In genomic region chr19:55125456-55125855, GRCm38 (mm10) we compare ENCODE assay signal across 33 mouse cellular contexts. TPM values are rescaled to one million over a fixed set of nuclear protein-coding genes. Genes with fewer than 3 reads are reported as not detected.
DNase-seq lines count a peak whose midpoint lies in the region; ATAC-seq and TF ChIP-seq lines count a peak whose summit lies in the region.
"Had no signal": no experiment of that assay in that cellular context is flagged by ENCODE, and none has a peak within 500 bp of the region (broad histone marks: within the 10 kb centered on the region; RNA-seq: fewer than 3 reads in every experiment).

No protein-coding gene starts in this region.

- peak overlapping the region; percentile 57 for H3K4me2 ChIP-seq in liver, embryonic 11.5 days
- peak overlapping the region; percentile 70 for H3K4me2 ChIP-seq in liver, postnatal 0 days (ENCODE audit: low read depth, low read length)
- H3K4me2 ChIP-seq: embryonic facial prominence, embryonic 15.5 days; heart, embryonic 13.5 days; hindbrain, embryonic 14.5 days; limb, embryonic 15.5 days; midbrain, embryonic 15.5 days; neural tube, embryonic 13.5 days; stomach, embryonic 15.5 days had no signal

- H3K36me3 ChIP-seq in erythroblast, embryonic 14.5 days (ENCODE audit: control insufficient read depth): no peaks in the 10 kb centered on the region
- peaks cover 9% of the 10 kb centered on the region; the same call in 1 of the 2 replicates for H3K36me3 ChIP-seq in liver, adult 2 months (ENCODE audit: control insufficient read depth, insufficient read depth, low read length)
- no peaks in the 10 kb centered on the region for H3K36me3 ChIP-seq in liver, embryonic 11.5 days (ENCODE audit: control insufficient read depth, insufficient read depth, low read length)
- no peaks in the 10 kb centered on the region for H3K36me3 ChIP-seq in liver, postnatal 0 days (replicated peaks; ENCODE audit: insufficient read depth, low read length)
- H3K36me3 ChIP-seq: embryonic facial prominence, embryonic 15.5 days; forebrain, embryonic 10.5 days; heart, embryonic 13.5 days; limb, embryonic 15.5 days; midbrain, embryonic 15.5 days; neural tube, embryonic 13.5 days; stomach, embryonic 15.5 days had no signal

- no peak for TF ChIP-seq CTCF in liver, adult 2 months (IDR thresholded peaks at IDR 0.05; ENCODE audit: low read depth, low read length)
- no peak for TF ChIP-seq CTCF in liver, postnatal 0 days (IDR thresholded peaks at IDR 0.05; ENCODE audit: low read depth)

- H3K9me3 ChIP-seq in erythroblast, embryonic 14.5 days (ENCODE audit: control insufficient read depth, low read length): no peaks in the 10 kb centered on the region
- H3K9me3 ChIP-seq in liver, embryonic 11.5 days (ENCODE audit: control insufficient read depth, low read length): no peaks in the 10 kb centered on the region
- H3K9me3 ChIP-seq in liver, postnatal 0 days (ENCODE audit: low read length): no peaks in the 10 kb centered on the region
- H3K9me3 ChIP-seq: embryonic facial prominence, embryonic 15.5 days; forebrain, embryonic 10.5 days; heart, embryonic 13.5 days; limb, embryonic 15.5 days; midbrain, embryonic 15.5 days; neural tube, embryonic 13.5 days; stomach, embryonic 15.5 days had no signal

- peak; percentile 77 for DNase-seq in liver, adult 2 months (ENCODE audit: extremely low read depth, low read depth, low spot score)
- DNase-seq in liver: no peak
- DNase-seq in liver, embryonic 11.5 days (ENCODE audit: low spot score): no peak
- DNase-seq in liver, postnatal 0 days: no peak
- DNase-seq in right cerebral cortex, postnatal 36 days (ENCODE audit: low spot score in 2 of 2): no peak
- DNase-seq: adrenal gland, adult 8-10 months; cerebellum, adult 2 months; cerebellum, postnatal 36 days; forebrain, postnatal 0 days; gastrocnemius, postnatal 25 days; heart, adult 2 months; heart, postnatal 14 days; kidney, adult 9 months; kidney, postnatal 36 days; retina, postnatal 1 day; right cerebral cortex, postnatal 25 days; thymus, postnatal 36 days had no signal

- TF ChIP-seq EP300 in liver, postnatal 0 days (IDR thresholded peaks at IDR 0.05; ENCODE audit: low read depth): no peak

- WGBS in liver, adult 2 months: 17% methylated on average over 3 of the region's 3 CpGs
- WGBS in liver, embryonic 11.5 days: 72% methylated on average over 3 of the region's 3 CpGs
- WGBS in liver, postnatal 0 days (ENCODE audit: insufficient replicate concordance): 54% methylated on average over 3 of the region's 3 CpGs

- no peak for ATAC-seq in erythroblast, adult 5-6 weeks (replicated peaks; ENCODE audit: low FRiP score, poor library complexity, severe bottlenecking)
- no peak for ATAC-seq in liver, embryonic 11.5 days (replicated peaks; ENCODE audit: low FRiP score)
- no peak for ATAC-seq in liver, postnatal 0 days
- ATAC-seq: activated CD4-positive, CD25-positive, alpha-beta regulatory T cell, adult 4 months; forebrain, postnatal 0 days; inflammation-experienced regulatory T-cells, adult 6 months; midbrain, embryonic 15.5 days had no signal

- H3K4me1 ChIP-seq in erythroblast, embryonic 14.5 days (ENCODE audit: control insufficient read depth): 0 out of 2 replicates have a peak, but pooled peaks cover 2% of the 10 kb centered on the region
- peaks cover 38% of the 10 kb centered on the region for H3K4me1 ChIP-seq in liver, adult 2 months (ENCODE audit: control insufficient read depth, insufficient read depth, low read length)
- peaks cover 2% of the 10 kb centered on the region; the same call in 1 of the 2 replicates for H3K4me1 ChIP-seq in liver, embryonic 11.5 days (replicated peaks; ENCODE audit: control insufficient read depth, insufficient read depth, low read length)
- H3K4me1 ChIP-seq in liver, postnatal 0 days (ENCODE audit: insufficient read depth): peaks cover 17% of the 10 kb centered on the region; the same call in 1 of the 2 replicates
- H3K4me1 ChIP-seq: embryonic facial prominence, embryonic 15.5 days; stomach, embryonic 15.5 days had no signal

- H3K4me3 ChIP-seq in erythroblast, embryonic 14.5 days (replicated peaks): peak overlapping the region; percentile 48
- H3K4me3 ChIP-seq in liver, adult 2 months (ENCODE audit: insufficient read depth, low read depth, low read length): peak overlapping the region; percentile 82
- peak overlapping the region; percentile 36 for H3K4me3 ChIP-seq in liver, embryonic 11.5 days (ENCODE audit: low read depth, low read length)
- peak overlapping the region; percentile 42 for H3K4me3 ChIP-seq in liver, postnatal 0 days (ENCODE audit: low read depth, low read length)
- H3K4me3 ChIP-seq: embryonic facial prominence, embryonic 15.5 days; forebrain, embryonic 10.5 days; heart, adult 2 months; heart, embryonic 13.5 days; limb, embryonic 15.5 days; midbrain, embryonic 15.5 days; myocyte; neural tube, embryonic 13.5 days; stomach, embryonic 15.5 days had no signal

- H3K79me2 ChIP-seq in liver, adult 2 months (ENCODE audit: control insufficient read depth, insufficient read depth, low read length): peaks cover 36% of the 10 kb centered on the region

- peak overlapping the region; percentile 75 for H3K9ac ChIP-seq in liver, adult 2 months (ENCODE audit: low read depth, low read length)
- H3K9ac ChIP-seq in liver, embryonic 11.5 days (ENCODE audit: low read depth, low read length): no peak overlapping the region; the same call in 1 of the 2 replicates
- H3K9ac ChIP-seq in liver, postnatal 0 days (replicated peaks): peak overlapping the region; percentile 59
- H3K9ac ChIP-seq: embryonic facial prominence, embryonic 15.5 days; forebrain, postnatal 0 days; heart, embryonic 13.5 days; hindbrain, embryonic 14.5 days; limb, embryonic 15.5 days; midbrain, embryonic 15.5 days; neural tube, embryonic 13.5 days; stomach, embryonic 15.5 days had no signal

- H3K27me3 ChIP-seq in erythroblast, embryonic 14.5 days (ENCODE audit: control insufficient read depth): no peaks in the 10 kb centered on the region
- no peaks in the 10 kb centered on the region for H3K27me3 ChIP-seq in liver, adult 2 months (ENCODE audit: control insufficient read depth, insufficient read depth, low read length)
- H3K27me3 ChIP-seq in liver, embryonic 11.5 days (replicated peaks; ENCODE audit: control insufficient read depth, insufficient read depth, low read length): no peaks in the 10 kb centered on the region
- no peaks in the 10 kb centered on the region for H3K27me3 ChIP-seq in liver, postnatal 0 days (ENCODE audit: insufficient read depth, low read length)
- H3K27me3 ChIP-seq: embryonic facial prominence, embryonic 15.5 days; heart, embryonic 13.5 days; limb, embryonic 15.5 days; midbrain, embryonic 15.5 days; neural tube, embryonic 13.5 days; stomach, embryonic 15.5 days had no signal

- no peak for TF ChIP-seq POLR2A in liver, adult 2 months (IDR thresholded peaks at IDR 0.05; ENCODE audit: extremely low read depth, insufficient read depth, low read length)

- peak overlapping the region; percentile 96 for H3K27ac ChIP-seq in liver, adult 2 months (replicated peaks; ENCODE audit: insufficient read depth, low read depth, low read length)
- no peak overlapping the region for H3K27ac ChIP-seq in liver, embryonic 11.5 days (ENCODE audit: low read depth, low read length)
- H3K27ac ChIP-seq in liver, postnatal 0 days (ENCODE audit: low read depth): peak overlapping the region; percentile 81
- H3K27ac ChIP-seq: embryonic facial prominence, embryonic 15.5 days; forebrain, embryonic 10.5 days; heart, adult 2 months; heart, embryonic 13.5 days; hindbrain, embryonic 14.5 days; limb, embryonic 15.5 days; midbrain, embryonic 15.5 days; neural tube, embryonic 13.5 days; stomach, embryonic 15.5 days had no signal

RNA-seq across cellular contexts. Expression of gene Gpam, which starts 1.6 kb away (rescaled TPM):
- 0.04 and 0.05 TPM in 2 replicates for polyA plus RNA-seq in erythroblast, embryonic 14.5 days (2012)
- 0.38 and 1.0 TPM in 2 replicates for total RNA-seq in erythroblast, adult 5-6 weeks (2015; ENCODE audit: low replicate concordance)
- total RNA-seq in erythroblast, adult 5-6 weeks (2017; ENCODE audit: low replicate concordance): 1.7 and 1.9 TPM in 2 replicates
- 261 and 274 TPM in 2 replicates for total RNA-seq in liver, adult 2 months (2014; rRNA removed)
- polyA plus RNA-seq in liver, adult 2 months (2012; rRNA removed): 90.2 and 102 TPM in 2 replicates
- 36.3 and 42.2 TPM in 2 replicates for polyA plus RNA-seq in liver, embryonic 11.5 days (2014; fragmentation: Nextera tagmentation; extraction: Ambion mirVana)
- polyA plus RNA-seq in liver, postnatal 0 days (2015; fragmentation: Nextera tagmentation; extraction: Ambion mirVana): 19.8 and 24.2 TPM in 2 replicates

RNA-seq across cellular contexts. Expression of gene Tectb, which starts 55.1 kb away (rescaled TPM):
- not detected in 2 replicates for polyA plus RNA-seq in erythroblast, embryonic 14.5 days (2012)
- total RNA-seq in erythroblast, adult 5-6 weeks (2015; ENCODE audit: low replicate concordance): not detected in 2 replicates
- total RNA-seq in erythroblast, adult 5-6 weeks (2017; ENCODE audit: low replicate concordance): not detected in 2 replicates
- total RNA-seq in liver, adult 2 months (2014; rRNA removed): 0.18 and 0.20 TPM in 2 replicates
- polyA plus RNA-seq in liver, adult 2 months (2012; rRNA removed): 0.07 TPM in 1 of 2 replicates, not detected in the other
- polyA plus RNA-seq in liver, embryonic 11.5 days (2014; fragmentation: Nextera tagmentation; extraction: Ambion mirVana): not detected in 2 replicates
- polyA plus RNA-seq in liver, postnatal 0 days (2015; fragmentation: Nextera tagmentation; extraction: Ambion mirVana): 0.09 and 0.19 TPM in 2 replicates
- total RNA-seq: forebrain, postnatal 0 days; left cerebral cortex, adult 18-20 months; left cerebral cortex, postnatal 4 days; megakaryocyte-erythroid progenitor cell, adult 5-6 weeks had no signal
- polyA plus RNA-seq: activated CD4-positive, CD25-positive, alpha-beta regulatory T cell, adult 4 months; forebrain, embryonic 10.5 days; heart, embryonic 13.5 days; inflammation-experienced regulatory T-cells, adult 6 months; limb, embryonic 15.5 days; myocyte; stomach, embryonic 15.5 days had no signal

Comparison
In these comparisons a context has a peak if more than half of its experiments do, and no peak if none do; other contexts are left out.
1. RNA of gene Gpam, which starts 1.6 kb away (polyA plus RNA-seq): 90.2 to 102 TPM in liver, adult 2 months, 36.3 to 42.2 TPM in liver, embryonic 11.5 days and 19.8 to 24.2 TPM in liver, postnatal 0 days; 0.04 to 0.05 TPM in erythroblast, embryonic 14.5 days; every median in the first group is over 10 times any median in the second.
2. Peak in every context shown above with its lines, with median percentiles within 50 percentile points of each other: H3K4me3 ChIP-seq.